Mouse (Mus musculus) liver, adult 2 months (tissue): ENCODE results near the gene Ints13. TPM values are rescaled to one million over a fixed set of nuclear protein-coding genes. Genes with fewer than 3 reads are reported as not detected.
A peak's percentile ranks its signal among the peaks of the same experiment; 100 is the strongest.

Source experiments
- DNase-seq: peaks from one replicate; pipeline ENCODE4 v3.0.0-alpha.2; 2011; ENCODE audit warnings: low read depth, low spot score; ENCODE audit errors: extremely low read depth
- H3K27ac ChIP-seq: fragments of 200-500 bp; replicated peaks from 2 replicates; pipeline ENCODE4 v1.5.1; 2012; ENCODE audit warnings: low read depth, mild to moderate bottlenecking, control low read depth, inconsistent platforms, low read length; ENCODE audit not compliant: insufficient read depth
- H3K27me3 ChIP-seq: fragments of 200-500 bp; 2 replicates; pipeline ENCODE4 v1.6.1; 2012; ENCODE audit warnings: mild to moderate bottlenecking, moderate library complexity, low read length, inconsistent platforms; ENCODE audit not compliant: control insufficient read depth, insufficient read depth
- H3K36me3 ChIP-seq: fragments of 200-500 bp; 2 replicates; pipeline ENCODE4 v1.6.1; 2012; ENCODE audit warnings: low read length, inconsistent platforms; ENCODE audit not compliant: control insufficient read depth, insufficient read depth
- H3K4me1 ChIP-seq: fragments of 200-500 bp; 2 replicates; pipeline ENCODE4 v1.6.1; 2011; ENCODE audit warnings: low read length; ENCODE audit not compliant: control insufficient read depth, insufficient read depth
- H3K4me3 ChIP-seq: fragments of 200-500 bp; 2 replicates; pipeline ENCODE4 v1.5.1; 2011; ENCODE audit warnings: low read depth, mild to moderate bottlenecking, control low read depth, low read length, moderate library complexity; ENCODE audit not compliant: insufficient read depth
- H3K79me2 ChIP-seq: fragments of 200-500 bp; 2 replicates; pipeline ENCODE4 v1.6.1; 2012; ENCODE audit warnings: inconsistent platforms, mild to moderate bottlenecking, low read length, moderate library complexity; ENCODE audit not compliant: control insufficient read depth, insufficient read depth
- H3K9ac ChIP-seq: fragments of 200-500 bp; 2 replicates; pipeline ENCODE4 v1.6.1; 2012; ENCODE audit warnings: low read depth, mild to moderate bottlenecking, control low read depth, inconsistent platforms, low read length
- CTCF ChIP-seq: fragments of 200-500 bp; IDR thresholded peaks from 2 replicates; pipeline ENCODE4 v1.5.1; 2011; ENCODE audit warnings: low read depth, low read length, control low read depth
- POLR2A ChIP-seq: fragments of 200-500 bp; IDR thresholded peaks from 2 replicates; pipeline ENCODE4 v1.6.1; 2011; ENCODE audit warnings: low read length, control low read depth; ENCODE audit not compliant: insufficient read depth; ENCODE audit errors: extremely low read depth
- WGBS: fragments of 180-500 bp; shearing (Covaris S2); methylation state at CpG from one replicate; pipeline ENCODE4 v1.1.7; 2018; 5-methylcytosine and 5-hydroxymethylcytosine counted together
- polyA plus RNA-seq: library from polyadenylated mRNA; depleted of rRNA; stranded (reverse); fragments of >200 nt; gene quantifications from 2 replicates; pipeline ENCODE4 v1.2.3, GENCODE M21; 2012
- total RNA-seq: library from RNA; depleted of rRNA; stranded (reverse); fragments of >200 nt; gene quantifications from 2 replicates; pipeline ENCODE4 v1.2.3, GENCODE M21; 2014

Ints13 gene
- total and polyA plus RNA-seq, 2 experiments = 5.6 to 26.2 TPM

GRCm38 (mm10) chr6:146513899-146514298 lies 63.7 kb downstream of the Ints13 start:
- no peak overlapping the region for H3K27ac ChIP-seq
- TF ChIP-seq CTCF (no peak), POLR2A (no peak)
- H3K4me3 ChIP-seq = no peak overlapping the region

DNA sequence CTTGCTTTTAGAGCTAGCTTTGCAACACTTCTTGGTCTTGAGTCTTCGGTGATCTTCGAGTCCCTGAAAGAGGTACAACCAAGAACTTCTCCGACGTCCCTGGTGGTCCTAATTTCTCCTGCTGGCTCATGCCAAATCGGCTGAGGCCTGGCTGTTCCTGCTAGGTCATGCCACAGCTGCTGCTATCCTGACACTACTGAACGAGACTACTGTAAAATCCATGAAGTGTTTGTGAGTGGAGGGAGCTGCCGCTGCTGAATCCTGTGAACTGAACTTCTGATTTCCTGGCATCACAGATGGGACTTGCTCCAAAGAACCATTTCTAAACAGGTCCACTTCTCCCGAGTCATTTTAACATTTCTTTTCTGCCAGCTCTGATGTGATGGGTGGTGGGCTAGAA lies 64.3 kb downstream of the Ints13 start:
- H3K79me2 ChIP-seq = no peaks in the 10 kb centered on the region
- no peak for DNase-seq
- no peaks in the 10 kb centered on the region for H3K36me3 ChIP-seq
- H3K4me1 ChIP-seq = no peaks in the 10 kb centered on the region
- 90% methylated on average over 8 of the region's 8 CpGs for WGBS
- H3K27ac ChIP-seq = no peak overlapping the region
- H3K9ac ChIP-seq = no peak overlapping the region
- no peak for TF ChIP-seq CTCF
- TF ChIP-seq POLR2A = no peak
- no peaks in the 10 kb centered on the region for H3K27me3 ChIP-seq
- H3K4me3 ChIP-seq = no peak overlapping the region

More at GRCm38 (mm10) chr6:146513899-146514298, 63.7 kb downstream of the Ints13 start:
- DNase-seq = no peak
- Histone ChIP-seq H3K4me1 (no peaks in the 10 kb centered on the region), H3K27me3 (no peaks in the 10 kb centered on the region), H3K79me2 (no peaks in the 10 kb centered on the region), H3K36me3 (no peaks in the 10 kb centered on the region), H3K9ac (no peak overlapping the region)
- WGBS = 74% methylated on average over 5 of the region's 5 CpGs

- no peaks in the 10 kb centered on the region for H3K4me1 ChIP-seq
- H3K9ac ChIP-seq = no peak overlapping the region
- no peak overlapping the region for H3K4me3 ChIP-seq
- H3K27me3 ChIP-seq = no peaks in the 10 kb centered on the region
- 89% methylated on average over 8 of the region's 8 CpGs for WGBS
- no peak for DNase-seq
- H3K79me2 ChIP-seq = no peaks in the 10 kb centered on the region
- H3K27ac ChIP-seq = no peak overlapping the region
- no peaks in the 10 kb centered on the region for H3K36me3 ChIP-seq
- TF ChIP-seq POLR2A (no peak), CTCF (no peak)
Observed at GRCm38 (mm10) chr6:146511511-146511910, 66.1 kb downstream of the Ints13 start.

DNA sequence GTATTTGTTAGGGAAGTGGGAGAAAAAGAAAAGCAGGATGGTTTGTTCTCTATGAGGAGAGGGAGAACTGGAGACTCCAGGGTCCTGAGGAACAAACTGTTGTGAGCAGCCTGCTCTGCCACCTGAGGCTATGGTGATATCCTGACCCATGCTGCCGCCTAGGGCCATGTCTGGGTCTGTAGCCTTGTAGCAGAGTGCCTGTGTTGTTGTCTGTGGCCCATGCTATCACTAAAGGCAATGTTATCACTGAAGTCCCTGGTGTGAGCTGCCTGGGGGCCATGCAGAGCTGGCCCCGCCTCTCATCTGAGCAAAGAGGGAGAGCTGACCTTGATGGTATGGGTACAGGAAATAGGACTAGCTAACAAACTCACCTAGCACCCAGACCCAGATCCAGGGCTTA lies 67.7 kb downstream of the Ints13 start:
- TF ChIP-seq POLR2A (no peak), CTCF (no peak)
- no peaks in the 10 kb centered on the region for H3K27me3 ChIP-seq
- no peaks in the 10 kb centered on the region for H3K36me3 ChIP-seq
- WGBS = 97% methylated on average over 2 of the region's 2 CpGs
- no peak overlapping the region for H3K9ac ChIP-seq
- no peak overlapping the region for H3K4me3 ChIP-seq
- H3K79me2 ChIP-seq = no peaks in the 10 kb centered on the region
- no peaks in the 10 kb centered on the region for H3K4me1 ChIP-seq
- no peak overlapping the region for H3K27ac ChIP-seq
- no peak for DNase-seq

DNA sequence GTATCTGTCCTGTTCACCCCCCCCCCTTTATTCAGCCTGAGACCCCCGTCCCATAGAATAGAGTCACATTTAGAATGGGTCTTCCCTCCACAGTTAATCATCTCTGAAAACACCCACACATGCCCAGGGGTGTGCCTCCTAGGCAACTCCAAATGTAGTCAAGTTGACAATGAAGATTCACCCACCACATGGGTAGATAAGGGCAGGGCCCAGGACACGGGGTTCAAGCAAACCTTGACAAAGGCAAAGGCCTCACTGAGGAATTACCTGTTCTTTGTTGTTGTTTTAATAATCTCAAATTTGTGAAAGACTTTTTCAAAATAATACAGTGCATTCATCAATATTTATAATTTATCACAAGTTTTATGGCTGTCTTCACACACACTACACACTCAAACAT lies 73.2 kb downstream of the Ints13 start:
- 91% methylated on average over 2 of the region's 2 CpGs for WGBS
- H3K27me3 ChIP-seq = no peaks in the 10 kb centered on the region
- H3K9ac ChIP-seq = no peak overlapping the region
- H3K4me3 ChIP-seq = no peak overlapping the region
- H3K27ac ChIP-seq = no peak overlapping the region
- H3K79me2 ChIP-seq = peaks cover 2% of the 10 kb centered on the region; the same call in 1 of the 2 replicates
- DNase-seq = no peak
- H3K36me3 ChIP-seq = no peaks in the 10 kb centered on the region
- H3K4me1 ChIP-seq = peaks cover 6% of the 10 kb centered on the region
- TF ChIP-seq POLR2A = no peak
- no peak for TF ChIP-seq CTCF

- no peaks in the 10 kb centered on the region for H3K27me3 ChIP-seq
- H3K4me3 ChIP-seq = peak overlapping the region; percentile 88; the same call in 1 of the 2 replicates
- H3K9ac ChIP-seq = no peak overlapping the region; the same call in 1 of the 2 replicates
- TF ChIP-seq POLR2A = no peak
- no peak for TF ChIP-seq CTCF
- WGBS = 70% methylated on average over 3 of the region's 3 CpGs
- H3K79me2 ChIP-seq = peaks cover 8% of the 10 kb centered on the region; the same call in 1 of the 2 replicates
- no peak overlapping the region for H3K27ac ChIP-seq
- no peak for DNase-seq
- peaks cover 9% of the 10 kb centered on the region for H3K4me1 ChIP-seq
- no peaks in the 10 kb centered on the region for H3K36me3 ChIP-seq
Observed at GRCm38 (mm10) chr6:146502856-146503255, 74.8 kb downstream of the Ints13 start.
